ENCODE assay signal across 9 mouse cellular contexts in the genomic region with DNA sequence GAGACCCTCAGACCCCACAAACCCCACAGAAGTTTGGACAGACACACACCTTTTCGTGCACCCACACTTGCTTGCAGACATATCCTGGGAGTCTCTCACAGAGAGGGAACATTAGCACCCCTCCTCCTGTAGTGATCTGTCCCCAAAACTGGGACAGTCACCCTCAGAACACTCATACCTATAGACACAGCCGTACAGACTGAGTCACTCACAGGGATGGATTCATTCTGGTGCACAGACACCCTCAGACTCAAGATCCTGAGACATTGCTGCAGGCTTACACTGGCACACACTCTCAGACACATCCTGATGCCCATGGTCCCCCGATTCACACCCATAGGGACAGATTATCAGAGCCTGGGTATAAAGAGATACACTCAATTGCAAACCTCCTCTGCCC. TPM values are rescaled to one million over a fixed set of nuclear protein-coding genes. Genes with fewer than 3 reads are reported as not detected.
A peak's percentile ranks its signal among the peaks of the same experiment; 100 is the strongest.
DNase-seq lines count a peak whose midpoint lies in the region; ATAC-seq and TF ChIP-seq lines count a peak whose summit lies in the region.
"Had no signal": no experiment of that assay in that cellular context is flagged by ENCODE, and none has a peak within 500 bp of the region (broad histone marks: within the 10 kb centered on the region; RNA-seq: fewer than 3 reads in every experiment).

No protein-coding gene starts in this region.

- no peak for TF ChIP-seq EP300 in stomach, postnatal 0 days (optimal IDR thresholded peaks at IDR 0.05)

- peak overlapping the region; percentile 99 for H3K4me2 ChIP-seq in heart, embryonic 12.5 days
- no peak overlapping the region for H3K4me2 ChIP-seq in stomach, embryonic 14.5 days (replicated peaks; ENCODE audit: low read depth, low read length)
- no peak overlapping the region for H3K4me2 ChIP-seq in stomach, postnatal 0 days (replicated peaks; ENCODE audit: low read depth)
- peak overlapping the region; percentile 91 for H3K4me2 ChIP-seq in midbrain, embryonic 13.5 days (replicated peaks)

- no peak overlapping the region for H3K9ac ChIP-seq in heart, embryonic 12.5 days
- H3K9ac ChIP-seq in stomach, embryonic 14.5 days (replicated peaks; ENCODE audit: low read depth, low read length), result no peak overlapping the region
- no peak overlapping the region for H3K9ac ChIP-seq in stomach, postnatal 0 days (ENCODE audit: low read length)
- no peak overlapping the region for H3K9ac ChIP-seq in midbrain, embryonic 13.5 days (replicated peaks)
- H3K9ac ChIP-seq: liver, postnatal 0 days had no signal

- no peak for TF ChIP-seq CTCF in stomach, postnatal 0 days (IDR thresholded peaks at IDR 0.05; ENCODE audit: low read depth)

- WGBS in heart, embryonic 12.5 days, result 75% methylated on average over 3 of the region's 3 CpGs
- WGBS in stomach, embryonic 14.5 days, result 73% methylated on average over 3 of the region's 3 CpGs
- 67% methylated on average over 3 of the region's 3 CpGs for WGBS in stomach, postnatal 0 days
- WGBS in midbrain, embryonic 13.5 days, result 77% methylated on average over 3 of the region's 3 CpGs

- DNase-seq in heart, postnatal 25 days (ENCODE audit: low spot score), result no peak
- DNase-seq in stomach, postnatal 0 days (ENCODE audit: low spot score), result no peak
- no peak for DNase-seq in spleen, adult 18-20 months

- no peaks in the 10 kb centered on the region for H3K9me3 ChIP-seq in heart, embryonic 12.5 days (replicated peaks)
- no peaks in the 10 kb centered on the region for H3K9me3 ChIP-seq in stomach, embryonic 14.5 days (ENCODE audit: control insufficient read depth, low read depth, low read length)
- no peaks in the 10 kb centered on the region for H3K9me3 ChIP-seq in stomach, postnatal 0 days (ENCODE audit: control insufficient read depth, low read length)
- no peaks in the 10 kb centered on the region for H3K9me3 ChIP-seq in midbrain, embryonic 13.5 days

- H3K4me3 ChIP-seq in heart, embryonic 12.5 days, result no peak overlapping the region
- H3K4me3 ChIP-seq in stomach, embryonic 14.5 days (ENCODE audit: low read depth, low read length), result peak overlapping the region; percentile 39; the same call in 1 of the 2 replicates
- no peak overlapping the region for H3K4me3 ChIP-seq in stomach, postnatal 0 days (ENCODE audit: low read depth, low read length)
- H3K4me3 ChIP-seq in midbrain, embryonic 13.5 days (replicated peaks), result no peak overlapping the region

- no peak for ATAC-seq in heart, embryonic 12.5 days (ENCODE audit: insufficient number of reproducible peaks, low FRiP score)
- no peak for ATAC-seq in stomach, embryonic 14.5 days (ENCODE audit: insufficient number of reproducible peaks, insufficient read depth, low FRiP score, low read depth)
- no peak for ATAC-seq in stomach, postnatal 0 days (ENCODE audit: low FRiP score, low TSS enrichment)
- peak; percentile 7; the same call in 1 of the 2 replicates for ATAC-seq in midbrain, embryonic 13.5 days
- ATAC-seq in monocyte, adult 5-6 weeks (replicated peaks; ENCODE audit: insufficient number of reproducible peaks, low FRiP score, low TSS enrichment, poor library complexity, severe bottlenecking), result no peak

- no peaks in the 10 kb centered on the region for H3K36me3 ChIP-seq in heart, embryonic 12.5 days
- H3K36me3 ChIP-seq in stomach, embryonic 14.5 days (ENCODE audit: control insufficient read depth, insufficient read depth, low read length), result no peaks in the 10 kb centered on the region
- no peaks in the 10 kb centered on the region for H3K36me3 ChIP-seq in stomach, postnatal 0 days (ENCODE audit: control insufficient read depth, insufficient read depth, low read length)
- no peaks in the 10 kb centered on the region for H3K36me3 ChIP-seq in midbrain, embryonic 13.5 days

- 0 out of 2 replicates have a peak, but pooled peaks cover 8% of the 10 kb centered on the region for H3K4me1 ChIP-seq in heart, embryonic 12.5 days (replicated peaks)
- no peaks in the 10 kb centered on the region for H3K4me1 ChIP-seq in stomach, embryonic 14.5 days (ENCODE audit: control insufficient read depth, insufficient read depth, low read length)
- no peaks in the 10 kb centered on the region for H3K4me1 ChIP-seq in stomach, postnatal 0 days (replicated peaks; ENCODE audit: control insufficient read depth, insufficient read depth)
- H3K4me1 ChIP-seq in midbrain, embryonic 13.5 days (replicated peaks), result peaks cover 32% of the 10 kb centered on the region

- H3K27ac ChIP-seq in heart, embryonic 12.5 days (ENCODE audit: poor library complexity, severe bottlenecking), result no peak overlapping the region
- no peak overlapping the region for H3K27ac ChIP-seq in stomach, embryonic 14.5 days (ENCODE audit: low read length)
- H3K27ac ChIP-seq in stomach, postnatal 0 days (replicated peaks), result no peak overlapping the region
- no peak overlapping the region for H3K27ac ChIP-seq in midbrain, embryonic 13.5 days

- intact Hi-C loops in heart, postnatal 25 days (cut with DNase I), result no loop called here

- H3K27me3 ChIP-seq in heart, embryonic 12.5 days (replicated peaks), result peaks cover 83% of the 10 kb centered on the region
- peaks cover 49% of the 10 kb centered on the region for H3K27me3 ChIP-seq in stomach, embryonic 14.5 days (ENCODE audit: control insufficient read depth, insufficient read depth, low read length)
- H3K27me3 ChIP-seq in stomach, postnatal 0 days (ENCODE audit: control insufficient read depth, insufficient read depth, low read length), result peaks cover 15% of the 10 kb centered on the region
- H3K27me3 ChIP-seq in midbrain, embryonic 13.5 days, result peaks cover 64% of the 10 kb centered on the region

RNA-seq across cellular contexts. Expression of gene Rims4, which starts 1.1 kb away (rescaled TPM):
- polyA plus RNA-seq in heart, embryonic 12.5 days (2016; fragmentation: Nextera tagmentation; extraction: Ambion mirVana), result 0.65 and 0.77 TPM in 2 replicates
- total RNA-seq in heart, postnatal 25 days (2021), result under 1 TPM; 0.31 to 0.39 TPM
- 0.06 and 0.29 TPM in 2 replicates for polyA plus RNA-seq in stomach, embryonic 14.5 days (2014; fragmentation: Nextera tagmentation; extraction: Ambion mirVana)
- 0.22 and 0.41 TPM in 2 replicates for polyA plus RNA-seq in stomach, postnatal 0 days (2015; fragmentation: Nextera tagmentation; extraction: Ambion mirVana)
- polyA plus RNA-seq in midbrain, embryonic 13.5 days (2015; fragmentation: Nextera tagmentation; extraction: Ambion mirVana), result 6.9 and 8.1 TPM in 2 replicates
- not detected in 3 replicates for total RNA-seq in monocyte, adult 5-6 weeks (2017)
- polyA plus RNA-seq: thymus, postnatal 0 days had no signal

Comparison
In these comparisons a context has a peak if more than half of its experiments do, and no peak if none do; other contexts are left out.
1. H3K4me2 ChIP-seq: peak in heart, embryonic 12.5 days (single experiment) and midbrain, embryonic 13.5 days (single experiment); none in stomach, embryonic 14.5 days (single experiment) and stomach, postnatal 0 days (single experiment).